Mouse (Mus musculus) forebrain, postnatal 0 days (tissue): ENCODE measurements around the gene Tnfrsf14. TPM values are rescaled to one million over a fixed set of nuclear protein-coding genes. Genes with fewer than 3 reads are reported as not detected.

ENCODE experiments used
- ATAC-seq: fragments of 200-750 bp; cut with Nextera tagmentation; 2 replicates; pipeline ENCODE4 v1.8.0; 2017; ENCODE audit warnings: mild to moderate bottlenecking, moderate library complexity
- DNase-seq: peaks from one replicate; pipeline ENCODE4 v3.0.0-alpha.2; 2015
- H3K27ac ChIP-seq: fragments of 300-500 bp; sonication (generic); 2 replicates; pipeline ENCODE4 v1.5.1; 2014; ENCODE audit warnings: low read depth, mild to moderate bottlenecking, antibody characterized with exemption, low read length, moderate library complexity, mixed read lengths
- H3K27me3 ChIP-seq: fragments of 300-500 bp; sonication (generic); 2 replicates; pipeline ENCODE4 v1.6.1; 2014; ENCODE audit warnings: mild to moderate bottlenecking, low read length, mixed read lengths; ENCODE audit not compliant: insufficient read depth
- H3K36me3 ChIP-seq: fragments of 300-500 bp; sonication (generic); 2 replicates; pipeline ENCODE4 v1.6.1; 2014; ENCODE audit warnings: mild to moderate bottlenecking, moderate library complexity; ENCODE audit not compliant: insufficient read depth
- H3K4me1 ChIP-seq: fragments of 300-500 bp; sonication (generic); 2 replicates; pipeline ENCODE4 v1.6.1; 2014; ENCODE audit warnings: antibody characterized with exemption; ENCODE audit not compliant: insufficient read depth
- H3K4me2 ChIP-seq: fragments of 300-500 bp; sonication (generic); 2 replicates; pipeline ENCODE4 v1.6.1; 2014; ENCODE audit warnings: low read depth, mild to moderate bottlenecking, moderate library complexity
- H3K4me3 ChIP-seq: fragments of 300-500 bp; sonication (generic); 2 replicates; pipeline ENCODE4 v1.5.1; 2014; ENCODE audit warnings: low read depth, low read length, mixed read lengths
- H3K9ac ChIP-seq: fragments of 300-500 bp; sonication (generic); 2 replicates; pipeline ENCODE4 v1.6.1; 2014; ENCODE audit warnings: mild to moderate bottlenecking
- H3K9me3 ChIP-seq: fragments of 300-500 bp; sonication (generic); 2 replicates; pipeline ENCODE4 v1.6.1; 2016; ENCODE audit warnings: low read length
- CTCF ChIP-seq: sonication (generic); IDR thresholded peaks from 2 replicates; pipeline ENCODE4 v1.5.1; 2016; ENCODE audit warnings: antibody characterized with exemption, control low read depth, low read depth
- WGBS: fragments of 180-500 bp; shearing (Covaris S2); extraction: QIAGEN DNeasy Blood & Tissue Kit; methylation state at CpG from one replicate; pipeline ENCODE4 v1.1.7; 2014; 5-methylcytosine and 5-hydroxymethylcytosine counted together
- polyA plus RNA-seq: library from polyadenylated mRNA; unstranded; fragments of >200 nt; fragmentation: Nextera tagmentation; extraction: Ambion mirVana; gene quantifications from 2 replicates; pipeline ENCODE4 v1.2.1, GENCODE M21; 2015
- total RNA-seq: library from RNA; depleted of rRNA; stranded (reverse); fragments of >200 nt; gene quantifications from 2 replicates; pipeline ENCODE4 v1.2.3, GENCODE M21; 2014

Gene Tnfrsf14
- total and polyA plus RNA-seq, 2 experiments from 2014 or later = not detected

GRCm38 (mm10) chr4:154949589-154949982, 21.2 kb upstream of the Tnfrsf14 start:
- TF ChIP-seq CTCF = no peak
- H3K9me3 ChIP-seq = no peaks in the 10 kb centered on the region
- peaks cover 10% of the 10 kb centered on the region; the same call in 1 of the 2 replicates for H3K4me1 ChIP-seq
- H3K36me3 ChIP-seq = no peaks in the 10 kb centered on the region
- 4% methylated on average over 16 of the region's 16 CpGs for WGBS
- no peak overlapping the region for H3K9ac ChIP-seq
- no peak overlapping the region for H3K27ac ChIP-seq
- peak overlapping the region; percentile 39 for H3K4me2 ChIP-seq
- ATAC-seq = no peak
- no peak overlapping the region for H3K4me3 ChIP-seq
- no peaks in the 10 kb centered on the region for H3K27me3 ChIP-seq
- DNase-seq = no peak

GRCm38 (mm10) chr4:154948940-154949588, 20.7 kb upstream of the Tnfrsf14 start:
- Histone ChIP-seq H3K4me3 (no peak overlapping the region), H3K9ac (no peak overlapping the region), H3K4me1 (peaks cover 10% of the 10 kb centered on the region; the same call in 1 of the 2 replicates), H3K4me2 (peak overlapping the region; percentile 39; the same call in 1 of the 2 replicates), H3K27me3 (no peaks in the 10 kb centered on the region), H3K9me3 (no peaks in the 10 kb centered on the region), H3K36me3 (no peaks in the 10 kb centered on the region), H3K27ac (no peak overlapping the region)
- TF ChIP-seq CTCF = no peak
- no peak for ATAC-seq
- DNase-seq = no peak
- WGBS = 35% methylated on average over 6 of the region's 6 CpGs

- Histone ChIP-seq H3K9ac (no peak overlapping the region), H3K27ac (no peak overlapping the region), H3K4me3 (no peak overlapping the region), H3K27me3 (no peaks in the 10 kb centered on the region), H3K4me2 (no peak overlapping the region), H3K36me3 (no peaks in the 10 kb centered on the region), H3K4me1 (peaks cover 10% of the 10 kb centered on the region; the same call in 1 of the 2 replicates), H3K9me3 (no peaks in the 10 kb centered on the region)
- ATAC-seq = peak; percentile 73
- peak; percentile 81 for DNase-seq
- WGBS = 29% methylated on average over 14 of the region's 14 CpGs
- TF ChIP-seq CTCF = no peak
These were observed 19.9 kb upstream of the Tnfrsf14 start for GRCm38 (mm10) chr4:154948066-154948939.

- peak overlapping the region; percentile 28; the same call in 1 of the 2 replicates for H3K9ac ChIP-seq
- ATAC-seq (peak; percentile 86), DNase-seq (peak; percentile 76)
- H3K27ac ChIP-seq = 0 out of 2 replicates have a peak overlapping the region, but pooled peaks have one; percentile 30
- peaks cover 10% of the 10 kb centered on the region; the same call in 1 of the 2 replicates for H3K4me1 ChIP-seq
- no peaks in the 10 kb centered on the region for H3K9me3 ChIP-seq
- 6% methylated on average over 8 of the region's 8 CpGs for WGBS
- H3K36me3 ChIP-seq = no peaks in the 10 kb centered on the region
- H3K4me2 ChIP-seq = peak overlapping the region; percentile 50
- no peaks in the 10 kb centered on the region for H3K27me3 ChIP-seq
- peak overlapping the region; percentile 21 for H3K4me3 ChIP-seq
- 0 out of 2 replicates have a peak, but pooled peaks have one; percentile 9 for TF ChIP-seq CTCF
These were observed 18.0 kb upstream of the Tnfrsf14 start for GRCm38 (mm10) chr4:154946319-154946718.

GRCm38 (mm10) chr4:154944121-154944590, 15.8 kb upstream of the Tnfrsf14 start:
- H3K9ac ChIP-seq = no peak overlapping the region
- DNase-seq (peak; percentile 87), ATAC-seq (peak; percentile 79)
- no peak overlapping the region for H3K27ac ChIP-seq
- H3K4me2 ChIP-seq = no peak overlapping the region
- TF ChIP-seq CTCF = peak; percentile 96
- no peaks in the 10 kb centered on the region for H3K36me3 ChIP-seq
- H3K4me3 ChIP-seq = no peak overlapping the region
- no peaks in the 10 kb centered on the region for H3K9me3 ChIP-seq
- WGBS = 21% methylated on average over 2 of the region's 2 CpGs
- no peaks in the 10 kb centered on the region for H3K27me3 ChIP-seq
- peaks cover 6% of the 10 kb centered on the region; the same call in 1 of the 2 replicates for H3K4me1 ChIP-seq

GRCm38 (mm10) chr4:154943323-154944039, 15.1 kb upstream of the Tnfrsf14 start:
- no peak overlapping the region for H3K4me3 ChIP-seq
- peaks cover 6% of the 10 kb centered on the region; the same call in 1 of the 2 replicates for H3K4me1 ChIP-seq
- no peaks in the 10 kb centered on the region for H3K36me3 ChIP-seq
- DNase-seq = no peak
- no peak overlapping the region for H3K9ac ChIP-seq
- ATAC-seq = no peak
- no peaks in the 10 kb centered on the region for H3K27me3 ChIP-seq
- TF ChIP-seq CTCF = no peak
- H3K27ac ChIP-seq = no peak overlapping the region
- WGBS = 91% methylated on average over 6 of the region's 6 CpGs
- no peak overlapping the region for H3K4me2 ChIP-seq
- H3K9me3 ChIP-seq = no peaks in the 10 kb centered on the region
